Mouse (Mus musculus): ENCODE results near the gene Prkag2. TPM values are rescaled to one million over a fixed set of nuclear protein-coding genes. Genes with fewer than 3 reads are reported as not detected.

Gene Prkag2
- polyA plus RNA-seq, 1 experiment from 2014 or later, result 98.9 TPM

Other genes with a start within 250 kb of the Prkag2 start
- not detected in 2 replicates for gene Galntl5, start 80.8 kb upstream of the Prkag2 start, polyA plus RNA-seq (2014; fragmentation: Nextera tagmentation; extraction: Ambion mirVana)
- 65.5 and 69.0 TPM in 2 replicates for gene Galnt11, start 121.3 kb upstream of the Prkag2 start, polyA plus RNA-seq (2014; fragmentation: Nextera tagmentation; extraction: Ambion mirVana)
- gene E130116L18Rik, start 122.5 kb upstream of the Prkag2 start, polyA plus RNA-seq (2014; fragmentation: Nextera tagmentation; extraction: Ambion mirVana), result not detected in 2 replicates